Mouse (Mus musculus) lung, postnatal 25 days (tissue): ENCODE measurements around the gene Gm8926.
"Not testable (repeated sequence)": the region's sequence is repeated elsewhere in the genome, so short reads cannot be mapped to it uniquely, and the experiment has no call there.

Experiments used
- DNase-seq: peaks from one replicate; pipeline ENCODE4 v3.0.0; 2022; ENCODE audit warnings: low spot score

Gm8926 gene

GRCm38 (mm10) chr5:11770248-11770647 is at the start of gene Gm8926:
Gene Gm8926 (plus strand): TSS chr5:11770548.
- DNase-seq: not testable (repeated sequence)
